Mouse (Mus musculus): ENCODE data around the gene Ptch1.
A peak's percentile ranks its signal among the peaks of the same experiment; 100 is the strongest.

Gene Ptch1

DNA sequence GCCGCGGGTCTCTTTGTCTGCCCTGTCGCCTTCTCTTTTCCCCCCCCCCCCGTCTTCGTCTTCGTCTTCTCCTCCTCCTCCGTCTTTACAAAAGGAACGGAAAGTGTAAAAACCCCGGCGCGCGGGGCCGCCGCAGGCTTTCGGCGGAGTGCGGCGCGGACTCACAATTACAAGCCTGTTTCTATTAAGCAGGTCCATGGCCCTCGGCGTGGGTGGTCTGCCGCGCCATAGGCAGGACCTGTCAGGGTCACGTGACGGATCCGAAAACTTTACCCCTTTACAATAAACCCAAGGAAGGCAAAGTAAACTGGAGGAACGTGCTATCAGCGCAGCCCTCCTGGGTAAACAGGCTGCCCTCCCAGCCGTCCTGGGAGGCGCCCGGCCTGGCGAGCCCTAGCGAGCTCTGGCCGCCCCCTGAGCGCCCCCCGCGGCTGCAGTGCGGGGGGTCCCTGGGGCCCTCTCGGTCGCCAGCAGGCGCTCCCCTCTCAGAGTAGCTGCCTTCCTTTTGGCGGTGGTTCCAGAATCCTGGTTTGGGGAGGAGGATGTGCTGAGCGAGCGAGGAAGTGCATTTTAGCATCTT lies at the start of gene Ptch1:
Gene Ptch1 (minus strand): TSS at position 343 of the 580 bp plus-strand sequence.
- peak in 1 of 2 experiments; percentile 42 for DNase-seq

GRCm38 (mm10) chr13:63621301-63621700 lies 47.9 kb upstream of the Ptch1 start:
- no peak for DNase-seq

DNA sequence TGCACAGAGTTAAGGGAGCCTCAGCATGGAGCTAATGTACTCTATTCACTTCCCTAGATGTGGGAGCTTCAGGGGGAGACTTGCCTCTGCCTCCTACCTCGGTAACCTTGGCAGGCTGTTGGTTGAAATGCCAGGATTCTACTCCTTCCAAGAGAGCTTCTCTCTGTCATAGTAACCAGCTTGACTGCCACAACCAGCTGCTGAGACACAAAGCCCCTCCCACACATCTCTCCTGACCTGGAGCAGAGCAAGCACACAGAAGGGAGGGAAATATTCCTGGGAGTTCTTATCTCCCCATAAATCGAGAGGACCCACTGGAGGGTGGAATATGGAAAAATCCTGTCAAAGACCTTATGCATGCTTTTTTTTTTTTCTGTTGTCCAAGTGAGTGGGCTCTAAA lies 39.8 kb upstream of the Ptch1 start:
- no peak for DNase-seq

- DNase-seq: no peak
Observed at GRCm38 (mm10) chr13:63609734-63610133, 36.3 kb upstream of the Ptch1 start.

DNA sequence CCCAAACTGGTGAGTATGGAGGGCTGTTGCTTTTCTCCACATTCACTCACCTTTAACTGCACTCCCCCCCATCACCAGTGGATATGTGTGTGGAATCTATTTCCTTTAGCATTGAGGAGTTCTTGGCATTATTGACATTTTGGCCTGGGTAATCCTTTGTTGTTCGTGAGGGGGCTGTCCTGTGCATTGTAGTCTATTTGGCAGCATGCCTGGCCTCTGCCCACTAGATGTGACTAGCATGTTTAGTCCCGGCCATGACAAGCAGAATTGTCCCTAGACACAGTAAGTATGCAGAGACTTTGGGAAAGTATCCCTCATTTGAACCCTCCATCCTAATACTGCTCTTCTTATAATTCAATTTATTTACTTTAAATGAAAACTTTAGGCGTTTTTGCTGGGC lies 24.2 kb upstream of the Ptch1 start:
- DNase-seq: no peak

- no peak for DNase-seq
Observed at GRCm38 (mm10) chr13:63595869-63596268, 22.5 kb upstream of the Ptch1 start.

DNA sequence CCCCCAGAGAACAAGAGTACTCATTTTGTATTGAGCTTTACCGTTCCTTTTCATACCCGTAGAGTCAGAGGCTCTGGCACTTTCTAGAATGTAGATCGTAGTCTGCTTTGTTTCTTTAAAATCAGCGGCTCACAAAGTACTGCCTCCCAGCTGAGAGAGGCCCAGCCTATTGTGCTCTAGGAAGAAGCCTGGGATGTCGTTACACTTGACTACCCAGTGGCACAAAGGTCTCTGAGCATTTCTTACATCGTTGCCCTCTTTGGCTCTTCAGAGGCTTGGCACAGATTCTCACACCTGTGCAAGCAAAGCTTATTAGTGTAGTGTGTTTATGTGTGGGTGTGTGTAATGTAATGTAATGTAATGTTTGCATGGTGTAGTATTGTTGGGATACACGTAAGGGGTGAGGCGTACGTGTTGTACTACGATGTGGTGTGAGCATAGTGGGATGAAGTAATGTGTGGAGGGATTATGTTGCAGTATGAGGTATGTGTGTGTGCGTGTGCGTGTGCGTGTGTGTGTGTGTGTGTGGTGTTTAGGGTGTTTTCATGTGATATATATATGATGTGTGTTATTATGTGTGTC lies 20.2 kb upstream of the Ptch1 start:
- no peak for DNase-seq

DNA sequence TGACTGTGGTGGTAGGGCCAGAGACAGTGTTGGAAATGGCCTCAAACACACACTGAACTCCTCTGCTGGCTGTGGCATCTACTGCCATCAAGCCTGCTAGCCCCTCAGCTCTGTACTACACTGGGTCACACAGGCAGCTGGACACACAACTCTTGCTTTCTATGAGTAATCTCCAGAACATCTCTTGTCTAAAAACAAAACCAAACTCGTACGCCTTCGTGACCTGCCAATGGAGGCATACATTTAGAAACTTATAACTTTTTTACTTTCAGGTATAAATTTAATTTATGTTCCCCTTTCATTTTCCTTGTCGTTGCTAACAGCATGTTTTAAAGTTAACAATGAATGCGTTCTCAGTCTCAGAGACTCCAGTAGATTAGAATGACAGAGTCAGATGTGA lies 19.4 kb upstream of the Ptch1 start:
- no peak for DNase-seq

- DNase-seq: no peak
Observed at GRCm38 (mm10) chr13:63574601-63575000, 1.2 kb upstream of the Ptch1 start.

DNA sequence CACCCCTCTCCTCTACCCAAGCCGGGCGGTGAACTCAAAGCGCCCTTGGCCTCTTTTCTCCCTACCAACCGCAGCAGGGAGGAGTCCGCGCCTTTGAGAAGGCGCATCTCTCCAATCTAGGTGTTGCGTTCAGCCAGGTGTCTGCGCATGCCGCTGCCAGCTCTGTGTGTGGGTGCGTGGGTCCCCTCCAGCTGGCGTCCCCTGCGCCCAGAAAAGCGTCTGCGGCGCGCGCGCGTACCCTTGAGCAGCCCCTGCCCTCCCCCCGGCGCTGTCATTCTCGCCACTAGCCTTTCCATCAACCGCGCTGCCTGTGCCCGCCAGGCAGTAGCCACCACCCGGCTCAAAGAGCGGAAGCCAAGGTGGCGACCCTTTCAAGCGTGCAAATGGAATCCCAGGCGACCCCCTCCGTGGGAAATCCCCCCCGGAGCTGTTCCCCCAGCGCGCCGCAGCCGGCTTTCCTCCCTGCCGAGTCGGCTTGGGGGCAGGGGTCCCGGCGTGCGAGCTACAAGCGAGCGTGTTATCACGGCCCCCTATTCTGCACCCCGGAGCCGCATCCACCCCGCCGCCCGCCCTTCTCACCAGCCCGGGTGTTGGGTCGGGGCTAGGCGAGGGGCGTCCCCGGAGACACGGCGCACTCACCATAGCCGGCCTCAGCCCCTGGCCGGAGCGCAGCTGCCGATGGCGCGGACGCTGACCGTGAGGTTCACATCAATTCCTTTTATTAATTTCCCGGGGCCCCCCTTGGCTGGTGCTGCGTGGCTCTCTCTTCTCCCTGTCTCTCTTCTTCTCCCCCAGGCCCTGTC lies 744 bp downstream of the Ptch1 start:
- DNase-seq: peak; percentile 37 to 42

GRCm38 (mm10) chr13:63572111-63572452 lies 1.3 kb downstream of the Ptch1 start:
- DNase-seq: no peak

DNA sequence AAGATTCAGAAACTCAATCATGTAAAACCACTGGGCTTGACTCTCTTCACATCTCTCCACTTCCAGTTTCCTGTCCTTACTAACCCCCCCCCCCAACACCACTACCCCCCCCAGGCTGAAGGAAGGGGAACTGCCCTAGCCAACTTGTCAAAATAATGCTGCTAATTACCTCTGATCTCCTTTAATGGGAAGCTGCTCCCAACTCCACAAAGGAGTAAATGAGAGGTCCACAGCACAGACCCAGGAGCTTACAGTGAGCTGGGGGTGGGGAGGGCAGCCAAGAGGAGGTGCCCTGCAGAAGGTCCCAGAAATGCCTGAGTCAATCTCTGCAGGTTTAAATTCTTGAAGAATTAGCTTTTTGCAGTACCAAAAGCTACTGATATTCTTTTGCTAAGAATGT lies 2.9 kb downstream of the Ptch1 start:
- DNase-seq: no peak

DNA sequence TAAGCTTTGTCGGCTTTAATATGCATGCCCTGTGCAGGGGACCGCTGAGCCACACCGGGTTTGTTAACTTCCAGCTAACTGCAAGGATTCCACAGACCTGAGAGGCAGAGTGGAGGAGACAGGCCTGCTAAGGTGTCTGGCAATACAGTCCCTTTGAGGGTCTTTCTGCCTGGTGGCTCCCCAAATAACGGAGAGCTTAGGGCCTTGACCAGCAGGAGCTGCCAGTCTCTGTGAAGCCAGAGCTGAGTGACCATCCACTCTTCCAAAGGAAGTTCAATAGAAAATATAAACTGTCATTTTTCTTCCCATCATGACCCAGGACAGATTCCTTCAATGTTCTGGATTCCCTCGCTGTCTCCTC lies 4.0 kb downstream of the Ptch1 start:
- no peak for DNase-seq

DNA sequence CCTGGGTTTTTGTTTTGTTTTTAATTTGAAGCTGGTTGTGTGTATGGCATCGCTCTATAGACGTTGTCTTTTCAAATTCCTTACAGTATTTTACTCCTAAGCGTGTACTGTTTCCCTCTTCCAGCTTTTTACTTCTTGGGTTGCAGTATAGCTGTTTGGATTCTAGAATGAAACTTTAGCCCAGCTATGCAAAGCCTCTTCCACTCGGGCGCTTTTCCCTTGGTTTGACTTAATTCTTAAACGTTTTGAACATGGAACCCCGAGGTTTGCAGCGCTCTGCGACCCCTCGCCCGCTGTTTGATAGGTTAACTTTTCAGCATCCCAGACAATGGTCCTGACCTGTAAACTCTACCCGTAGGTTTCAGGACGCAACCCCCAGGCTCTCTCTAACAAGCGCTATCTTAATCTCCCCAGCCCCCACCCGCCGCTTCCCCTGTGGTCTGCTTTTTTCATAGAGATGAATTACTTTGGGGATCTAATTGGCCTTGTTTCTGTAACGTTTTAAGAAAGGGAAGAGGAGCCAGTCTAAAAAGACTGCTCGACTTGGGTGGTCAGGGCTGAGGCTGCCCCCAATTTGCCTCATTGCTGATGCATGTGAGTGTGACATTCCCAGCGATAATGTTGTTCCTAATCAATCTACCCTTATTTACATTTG lies 4.5 kb downstream of the Ptch1 start:
- no peak for DNase-seq

GRCm38 (mm10) chr13:63568306-63568705 lies 5.1 kb downstream of the Ptch1 start:
- DNase-seq: no peak

- DNase-seq: peak; percentile 85 to 87
Observed at GRCm38 (mm10) chr13:63567677-63568293, 5.6 kb downstream of the Ptch1 start.

DNA sequence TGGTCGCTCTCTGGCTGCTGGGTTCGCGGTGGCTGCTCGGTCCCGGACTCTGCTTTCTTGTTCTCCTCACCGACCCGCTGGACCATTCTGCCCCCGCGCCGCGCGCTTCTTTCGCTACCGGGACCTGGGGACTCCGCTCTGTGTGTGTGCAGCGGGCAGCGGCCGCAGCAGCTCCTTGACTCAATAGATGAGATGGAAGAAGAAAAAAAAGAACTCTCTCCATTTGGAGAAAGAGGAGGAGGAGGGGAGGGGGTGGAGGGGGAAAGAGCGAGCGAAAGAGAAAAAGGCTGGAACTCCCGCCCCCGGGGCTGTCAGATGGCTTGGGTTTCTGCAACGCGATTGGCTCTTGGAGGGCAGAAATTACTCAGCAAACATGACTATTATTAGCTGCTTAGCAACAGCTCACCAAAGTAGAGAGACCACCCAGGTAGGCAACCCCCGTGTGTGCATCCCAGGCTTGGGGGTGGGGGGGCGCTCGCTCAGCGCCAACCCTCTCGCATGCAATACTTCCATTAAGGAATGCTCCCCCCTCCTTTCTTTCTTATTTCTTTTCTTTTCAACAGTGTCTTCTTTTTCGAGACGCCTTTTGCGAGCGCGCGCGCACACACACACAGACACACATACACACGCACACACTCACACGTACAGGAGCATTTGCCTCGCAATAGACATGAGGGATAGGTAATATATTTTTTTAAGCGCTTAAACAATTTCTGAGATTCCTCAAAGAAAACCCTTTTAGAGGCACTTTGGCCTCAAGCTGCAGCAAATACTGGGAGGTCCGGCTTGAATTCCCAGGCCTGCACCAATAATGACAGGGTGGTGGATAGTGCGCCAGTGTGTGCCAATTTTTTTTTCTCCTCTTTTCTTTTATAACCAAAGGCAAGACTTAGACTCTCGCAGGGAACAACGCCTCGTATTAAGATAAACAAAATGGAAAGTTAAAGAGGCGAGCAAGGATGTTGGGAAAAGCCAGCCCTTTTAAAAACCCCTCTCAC lies 7.1 kb downstream of the Ptch1 start:
- DNase-seq: peak; percentile 64 to 65

DNA sequence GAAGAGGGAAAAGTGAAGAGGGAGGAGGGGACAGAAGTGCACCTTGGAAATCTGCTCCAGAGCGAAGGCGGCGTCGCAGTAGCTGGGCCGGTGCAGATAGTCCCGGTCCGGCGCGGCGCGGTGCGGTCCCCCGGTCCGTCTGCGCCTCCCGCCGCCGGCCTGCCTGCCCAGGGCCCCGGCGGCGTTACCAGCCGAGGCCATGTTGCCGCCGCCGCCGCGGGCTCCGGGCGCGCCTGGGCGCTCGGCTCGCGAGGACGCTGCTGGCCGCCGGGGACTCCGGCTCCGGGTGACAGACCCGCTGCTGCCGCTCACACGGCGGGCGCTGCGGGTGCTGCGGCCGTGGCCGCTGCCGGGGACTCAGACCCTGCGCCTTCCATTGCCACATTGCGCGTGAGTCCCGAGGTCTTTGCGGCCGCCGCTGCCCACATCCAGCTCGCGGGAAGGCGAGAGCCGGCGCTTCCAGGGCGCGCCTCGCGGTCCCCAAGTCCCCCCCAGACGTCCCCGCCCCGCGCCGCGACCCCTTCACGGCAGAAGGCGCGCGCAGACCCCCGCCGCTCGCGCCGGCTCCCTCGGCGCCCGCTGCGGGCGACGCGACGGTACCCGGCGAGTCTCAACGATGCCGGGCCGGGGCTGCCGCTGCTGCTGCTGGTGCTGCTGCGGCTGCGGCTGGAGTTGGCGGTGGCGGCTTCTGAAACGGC lies 7.9 kb downstream of the Ptch1 start:
- DNase-seq: peak; percentile 37 to 50

DNA sequence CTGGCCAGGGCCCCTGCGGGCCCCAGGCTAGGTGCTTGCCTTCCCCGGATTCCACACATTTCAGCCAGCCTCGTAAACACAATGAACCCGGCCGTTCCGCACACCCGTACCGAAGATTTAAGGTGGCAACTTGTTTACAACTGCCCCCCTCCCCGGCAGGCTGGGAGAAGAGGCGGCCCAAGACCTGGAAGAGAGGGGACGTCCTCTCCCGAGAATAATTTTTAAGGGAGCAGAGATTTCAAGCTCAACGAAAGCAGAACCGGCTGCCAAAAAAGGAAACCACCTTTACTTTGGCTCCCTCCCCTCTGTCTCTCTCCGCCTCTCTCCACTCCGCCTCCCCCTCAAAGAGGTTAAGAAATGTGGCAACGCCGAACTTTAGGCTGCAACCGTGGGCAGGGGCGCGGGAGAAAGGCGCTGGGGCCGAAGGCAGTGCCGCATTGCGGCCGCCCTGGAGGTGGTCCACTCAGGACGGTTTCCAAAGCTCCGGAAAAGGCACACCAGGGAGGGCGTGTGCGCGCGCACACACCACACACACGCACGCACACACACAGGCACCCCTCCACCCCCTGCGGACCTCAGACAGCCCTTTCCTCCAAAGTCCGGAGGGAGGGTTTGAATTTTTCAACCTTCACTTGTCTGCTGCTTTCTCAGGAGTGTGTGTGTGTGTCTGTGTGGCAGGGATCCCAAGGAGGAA lies 8.6 kb downstream of the Ptch1 start:
- DNase-seq: peak; percentile 68 to 71

DNA sequence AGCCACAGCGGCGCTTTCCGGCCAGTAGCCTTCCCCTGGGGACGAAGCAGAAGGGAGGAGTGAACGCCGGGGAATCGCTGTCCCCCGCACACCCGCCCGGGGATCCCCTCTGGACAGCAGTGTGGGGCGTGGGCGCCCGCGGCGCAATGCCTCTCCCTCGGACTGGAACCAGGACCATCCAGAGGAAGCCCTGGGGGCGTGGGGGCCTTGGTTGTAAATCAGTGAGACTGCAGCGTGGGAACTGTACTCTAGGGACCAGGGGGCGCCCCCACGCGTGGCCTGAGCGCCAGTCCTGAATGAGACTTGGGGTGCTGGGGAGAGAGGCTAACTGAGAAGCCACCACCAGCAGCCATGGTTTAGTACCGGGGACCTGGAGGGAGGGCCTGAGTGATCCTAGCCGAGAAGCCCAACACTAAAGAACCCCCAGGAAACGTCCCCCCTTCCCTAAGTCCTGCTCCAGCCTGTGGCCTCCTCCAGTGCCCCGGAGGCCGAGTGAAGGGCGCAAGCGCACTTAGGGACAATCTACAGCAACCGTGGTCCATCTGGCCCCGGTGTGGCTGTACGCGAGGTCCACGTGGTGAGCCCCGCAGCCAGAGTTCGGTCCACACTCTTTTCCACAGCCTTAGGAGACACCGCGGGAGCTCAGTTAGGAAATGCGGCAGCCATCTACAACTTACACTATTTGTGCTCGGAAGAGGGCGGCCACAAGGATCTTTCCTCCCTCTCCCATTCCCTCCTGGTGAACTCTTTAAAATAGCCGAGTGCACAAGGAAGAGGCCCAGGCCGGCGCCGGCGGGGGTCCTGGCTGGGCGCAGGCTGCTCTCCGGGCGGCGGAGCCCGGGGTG lies 9.4 kb downstream of the Ptch1 start:
- DNase-seq: peak; percentile 61 to 66

Measured in B cell, adult 2 months (primary cell).